Mouse (Mus musculus) MEL (cell line): ENCODE results near the gene 3110082I17Rik. TPM values are rescaled to one million over a fixed set of nuclear protein-coding genes. Genes with fewer than 3 reads are reported as not detected.

Experiments
- DNase-seq: peaks from one replicate; pipeline ENCODE4 v3.0.0; 2011; ENCODE audit warnings: low read depth, low spot score
- H3K27ac ChIP-seq: 2 replicates; pipeline ENCODE4 v1.5.1; 2012; ENCODE audit warnings: low read depth, mild to moderate bottlenecking, control low read depth, low read length, moderate library complexity; ENCODE audit not compliant: control insufficient read depth
- H3K27me3 ChIP-seq, 2 experiments: fragments of 150-350 bp in 1 of 2; sonication (generic) in 1 of 2; 2 replicates each; pipeline ENCODE4 v1.6.1; 2012; ENCODE audit warnings: low read length in 2 of 2, mild to moderate bottlenecking in 2 of 2, improper control_type of control experiment in 1 of 2, moderate library complexity in 1 of 2; ENCODE audit not compliant: insufficient read depth in 2 of 2, control insufficient read depth in 1 of 2
- H3K36me3 ChIP-seq, 2 experiments: 2 replicates each; pipeline ENCODE4 v1.6.1; 2012 to 2014; ENCODE audit warnings: low read length in 2 of 2, improper control_type of control experiment in 1 of 2, inconsistent platforms in 1 of 2, mild to moderate bottlenecking in 1 of 2; ENCODE audit not compliant: insufficient read depth in 2 of 2, control insufficient read depth in 1 of 2
- H3K4me1 ChIP-seq, 2 experiments: fragments of 150-350 bp in 1 of 2; sonication (generic) in 1 of 2; 2 replicates each; pipeline ENCODE4 v1.6.1; 2012; ENCODE audit warnings: low read length in 2 of 2, improper control_type of control experiment in 1 of 2, mild to moderate bottlenecking in 1 of 2; ENCODE audit not compliant: insufficient read depth in 2 of 2, control insufficient read depth in 1 of 2
- H3K4me3 ChIP-seq, 2 experiments: fragments of 150-350 bp in 1 of 2; sonication (generic) in 1 of 2; 2 replicates each; pipeline ENCODE4 v1.5.1; 2012; ENCODE audit warnings: low read depth in 2 of 2, low read length in 2 of 2, mild to moderate bottlenecking in 2 of 2, moderate library complexity in 2 of 2, control low read depth in 1 of 2, improper control_type of control experiment in 1 of 2; ENCODE audit not compliant: control insufficient read depth in 1 of 2, insufficient read depth in 1 of 2
- H3K79me2 ChIP-seq: 2 replicates; pipeline ENCODE4 v1.6.1; 2012; ENCODE audit warnings: mild to moderate bottlenecking, low read length, moderate library complexity; ENCODE audit not compliant: control insufficient read depth, poor library complexity, insufficient read depth
- H3K9ac ChIP-seq: 2 replicates; pipeline ENCODE4 v1.6.1; 2012; ENCODE audit warnings: low read depth, mild to moderate bottlenecking, control low read depth, low read length, moderate library complexity; ENCODE audit not compliant: control insufficient read depth, poor library complexity, severe bottlenecking
- H3K9me3 ChIP-seq: fragments of 150-350 bp; sonication (generic); replicated peaks from 2 replicates; pipeline ENCODE4 v1.6.1; 2012; ENCODE audit warnings: mild to moderate bottlenecking, low read length, improper control_type of control experiment, moderate library complexity; ENCODE audit not compliant: insufficient read depth
- CHD1 ChIP-seq: IDR thresholded peaks from 2 replicates; pipeline ENCODE4 v1.6.1; 2012; ENCODE audit warnings: low read depth, mild to moderate bottlenecking, inconsistent platforms, low read length, improper control_type of control experiment
- CHD2 ChIP-seq: IDR thresholded peaks from 2 replicates; pipeline ENCODE4 v1.6.1; 2011; ENCODE audit warnings: low read length, improper control_type of control experiment
- CTCF ChIP-seq, 3 experiments: IDR thresholded peaks in 2 of 3; conservative IDR thresholded peaks in 1 of 3; 2 replicates each; pipeline ENCODE4 v1.5.1; 2011 to 2012; ENCODE audit warnings: low read length in 3 of 3, low read depth in 2 of 3, mild to moderate bottlenecking in 2 of 3, improper control_type of control experiment in 1 of 3, inconsistent platforms in 1 of 3, mixed read lengths in 1 of 3, moderate library complexity in 1 of 3; ENCODE audit not compliant: control insufficient read depth in 1 of 3, insufficient read depth in 1 of 3, poor library complexity in 1 of 3, severe bottlenecking in 1 of 3
- ELF1 ChIP-seq: IDR thresholded peaks from 2 replicates; pipeline ENCODE4 v1.6.1; 2014; ENCODE audit warnings: low read depth, mild to moderate bottlenecking, inconsistent platforms, low read length, improper control_type of control experiment, moderate library complexity
- ETS1 ChIP-seq: IDR thresholded peaks from 2 replicates; pipeline ENCODE4 v1.6.1; 2012; ENCODE audit warnings: low read depth, mild to moderate bottlenecking, inconsistent platforms, low read length, improper control_type of control experiment, moderate library complexity
- HCFC1 ChIP-seq: IDR thresholded peaks from 2 replicates; pipeline ENCODE4 v1.6.1; 2012; ENCODE audit warnings: low read depth, mild to moderate bottlenecking, inconsistent platforms, low read length, improper control_type of control experiment, moderate library complexity
- KAT2A ChIP-seq: conservative IDR thresholded peaks from 2 replicates; pipeline ENCODE4 v1.6.1; 2012; ENCODE audit warnings: low read depth, low read length, improper control_type of control experiment, inconsistent platforms
- MAX ChIP-seq: IDR thresholded peaks from 2 replicates; pipeline ENCODE4 v1.6.1; 2011; ENCODE audit warnings: low read length, improper control_type of control experiment
- MXI1 ChIP-seq: IDR thresholded peaks from 2 replicates; pipeline ENCODE4 v1.6.1; 2011; ENCODE audit warnings: mild to moderate bottlenecking, low read depth, low read length, improper control_type of control experiment
- NELFE ChIP-seq: IDR thresholded peaks from 2 replicates; pipeline ENCODE4 v1.6.1; 2011; ENCODE audit warnings: low read depth, low read length, improper control_type of control experiment
- POLR2A ChIP-seq, 2 experiments: IDR thresholded peaks; 2 replicates each; pipeline ENCODE4 v1.6.1; 2011 to 2012; ENCODE audit warnings: low read length in 2 of 2, mild to moderate bottlenecking in 2 of 2, control low read depth in 1 of 2, improper control_type of control experiment in 1 of 2, low read depth in 1 of 2, moderate library complexity in 1 of 2; ENCODE audit not compliant: control insufficient read depth in 1 of 2, insufficient read depth in 1 of 2, poor library complexity in 1 of 2
- POLR2AphosphoS2 ChIP-seq: IDR thresholded peaks from 2 replicates; pipeline ENCODE4 v1.6.1; 2011; ENCODE audit warnings: low read length, improper control_type of control experiment
- RAD21 ChIP-seq: IDR thresholded peaks from 2 replicates; pipeline ENCODE4 v1.6.1; 2011; ENCODE audit warnings: mild to moderate bottlenecking, low read depth, low read length, improper control_type of control experiment
- RCOR1 ChIP-seq: IDR thresholded peaks from 2 replicates; pipeline ENCODE4 v1.6.1; 2012; ENCODE audit warnings: low read depth, mild to moderate bottlenecking, inconsistent platforms, low read length, improper control_type of control experiment
- SMC3 ChIP-seq: IDR thresholded peaks from 2 replicates; pipeline ENCODE4 v1.6.1; 2011; ENCODE audit warnings: low read depth, low read length, improper control_type of control experiment
- TAL1 ChIP-seq: IDR thresholded peaks from 2 replicates; pipeline ENCODE4 v1.6.1; 2012; ENCODE audit warnings: mild to moderate bottlenecking, inconsistent platforms, low read length, moderate library complexity, mixed read lengths
- TCF12 ChIP-seq: IDR thresholded peaks from 2 replicates; pipeline ENCODE4 v1.6.1; 2014; ENCODE audit warnings: low read depth, mild to moderate bottlenecking, inconsistent platforms, low read length, improper control_type of control experiment, moderate library complexity
- ZC3H11A ChIP-seq: IDR thresholded peaks from 2 replicates; pipeline ENCODE4 v1.6.1; 2012; ENCODE audit warnings: low read depth, mild to moderate bottlenecking, inconsistent platforms, low read length, improper control_type of control experiment
- ZKSCAN1 ChIP-seq: IDR thresholded peaks from 2 replicates; pipeline ENCODE4 v1.6.1; 2012; ENCODE audit warnings: low read depth, mild to moderate bottlenecking, inconsistent platforms, low read length, improper control_type of control experiment, moderate library complexity
- ZMIZ1 ChIP-seq: IDR thresholded peaks from 2 replicates; pipeline ENCODE4 v1.6.1; 2012; ENCODE audit warnings: low read depth, mild to moderate bottlenecking, inconsistent platforms, low read length, improper control_type of control experiment, moderate library complexity
- ZNF384 ChIP-seq: IDR thresholded peaks from 2 replicates; pipeline ENCODE4 v1.6.1; 2012; ENCODE audit warnings: low read depth, mild to moderate bottlenecking, inconsistent platforms, low read length, improper control_type of control experiment
- polyA plus RNA-seq, 2 experiments: library from polyadenylated mRNA; stranded (reverse) in 1 of 2; unstranded in 1 of 2; fragments of >175 nt in 1 of 2; fragments of >200 nt in 1 of 2; gene quantifications; 2 replicates each; pipeline versions ENCODE4 v1.2.1 to v1.2.4; 2012; ENCODE audit warnings: low replicate concordance in 2 of 2, low read depth in 1 of 2; ENCODE audit not compliant: insufficient read length in 2 of 2, insufficient read depth in 1 of 2, missing spikeins in 1 of 2
- total RNA-seq: library from RNA; depleted of rRNA; stranded (reverse); fragments of 300-350 nt; gene quantifications from 2 replicates; pipeline ENCODE4 v1.2.3, GENCODE M21; 2012

The 3110082I17Rik gene
- total and polyA plus RNA-seq, 3 experiments: 58.1 to 79.5 TPM; not detected in 1

DNA sequence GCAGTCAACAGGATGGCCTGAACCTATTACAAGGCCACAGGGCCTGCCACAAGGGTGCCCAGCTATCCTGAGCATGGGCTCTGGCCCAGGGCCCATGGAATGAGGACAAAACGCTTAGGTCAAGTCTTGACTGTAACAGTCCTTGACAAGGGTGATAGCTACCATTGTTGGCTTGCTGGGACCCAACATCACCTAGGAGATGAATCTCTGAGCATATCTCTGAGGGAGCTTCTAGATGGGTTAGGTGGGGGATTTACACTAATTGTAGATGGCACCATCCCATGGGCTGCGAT, 18.7 kb downstream of the 3110082I17Rik start:
- Histone ChIP-seq H3K36me3 (peaks cover 0 to 4% of the 10 kb centered on the region in 2 experiments; a peak in 1 of 4 replicates), H3K79me2 (peaks cover 1% of the 10 kb centered on the region), H3K27ac (no peak overlapping the region), H3K4me3 (no peak overlapping the region), H3K4me1 (no peaks in the 10 kb centered on the region), H3K9me3 (no peaks in the 10 kb centered on the region), H3K27me3 (no peaks in the 10 kb centered on the region), H3K9ac (no peak overlapping the region)
- no peak for DNase-seq
- TF ChIP-seq CHD2 (no peak), ZNF384 (no peak), ELF1 (no peak), ZKSCAN1 (no peak), CHD1 (no peak), TAL1 (no peak), POLR2A (IDR thresholded peaks at IDR 0.05; ENCODE audit: control insufficient read depth in 1 of 2, insufficient read depth in 1 of 2, low read depth in 1 of 2, low read length in 2 of 2, poor library complexity in 1 of 2) (no peak), RCOR1 (no peak), TCF12 (no peak), MXI1 (no peak), KAT2A (no peak), ETS1 (no peak), NELFE (no peak), MAX (no peak), SMC3 (no peak), POLR2AphosphoS2 (no peak), ZMIZ1 (no peak), ZC3H11A (no peak), HCFC1 (no peak), RAD21 (no peak)

DNA sequence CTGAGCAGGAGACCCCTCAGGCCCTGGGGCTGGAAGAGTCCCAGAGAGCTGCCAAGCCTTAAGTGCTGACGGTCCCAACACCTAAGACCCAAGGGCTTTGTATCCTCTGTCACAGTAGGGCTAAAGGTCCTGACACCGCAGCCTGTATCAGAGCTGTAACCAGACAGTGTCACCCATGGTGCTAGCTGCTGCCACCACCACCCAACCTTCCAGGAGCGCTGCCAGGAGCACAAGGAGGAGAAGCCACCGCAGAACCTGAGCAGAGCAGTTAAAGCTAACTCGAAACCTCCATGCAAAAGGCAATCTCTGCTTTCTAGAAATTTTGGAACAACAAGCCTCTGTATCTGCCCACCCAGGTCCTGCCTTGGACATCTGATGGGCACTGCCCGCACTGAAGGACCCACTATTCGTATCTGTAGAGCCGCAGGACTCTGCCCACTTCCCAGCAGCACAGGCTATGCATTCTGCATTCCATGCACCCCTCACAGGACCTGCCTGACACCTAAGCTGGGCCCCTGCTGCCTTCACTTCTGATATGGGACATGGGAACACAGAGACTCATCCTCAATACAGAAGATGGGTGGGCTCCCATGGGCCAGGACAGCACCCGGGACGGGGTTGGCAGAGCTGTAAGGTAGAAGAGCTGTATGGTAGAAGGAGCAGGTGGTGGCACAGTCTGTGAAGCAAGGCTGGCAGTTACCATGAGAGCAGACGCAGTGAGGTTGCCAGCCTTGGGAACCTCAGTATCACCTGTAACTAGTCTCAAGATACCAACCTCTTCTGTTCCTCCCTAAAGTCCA, 19.2 kb downstream of the 3110082I17Rik start:
- no peaks in the 10 kb centered on the region for H3K27me3 ChIP-seq
- no peak overlapping the region for H3K27ac ChIP-seq
- H3K36me3 ChIP-seq: peaks cover 0 to 4% of the 10 kb centered on the region in 2 experiments; a peak in 1 of 4 replicates
- TF ChIP-seq CTCF (IDR thresholded peaks at IDR 0.05 in 2 of 3, conservative IDR thresholded peaks at IDR 0.05 in 1 of 3; ENCODE audit: control insufficient read depth in 1 of 3, insufficient read depth in 1 of 3, low read depth in 2 of 3, low read length in 3 of 3, poor library complexity in 1 of 3, severe bottlenecking in 1 of 3) (no peak), TCF12 (no peak)
- TF ChIP-seq, all 39 proteins: peak for 0
- H3K79me2 ChIP-seq: peaks cover 1% of the 10 kb centered on the region
- no peaks in the 10 kb centered on the region for H3K4me1 ChIP-seq
- no peak overlapping the region for H3K9ac ChIP-seq
- no peaks in the 10 kb centered on the region for H3K9me3 ChIP-seq
- DNase-seq: no peak
- H3K4me3 ChIP-seq: no peak overlapping the region
